Mouse (Mus musculus): ENCODE results near the gene Fbxo46. TPM values are rescaled to one million over a fixed set of nuclear protein-coding genes. Genes with fewer than 3 reads are reported as not detected.

Fbxo46 gene
- total and polyA plus RNA-seq, 3 experiments: 10.1 to 13.7 TPM; not detected in 1

DNA sequence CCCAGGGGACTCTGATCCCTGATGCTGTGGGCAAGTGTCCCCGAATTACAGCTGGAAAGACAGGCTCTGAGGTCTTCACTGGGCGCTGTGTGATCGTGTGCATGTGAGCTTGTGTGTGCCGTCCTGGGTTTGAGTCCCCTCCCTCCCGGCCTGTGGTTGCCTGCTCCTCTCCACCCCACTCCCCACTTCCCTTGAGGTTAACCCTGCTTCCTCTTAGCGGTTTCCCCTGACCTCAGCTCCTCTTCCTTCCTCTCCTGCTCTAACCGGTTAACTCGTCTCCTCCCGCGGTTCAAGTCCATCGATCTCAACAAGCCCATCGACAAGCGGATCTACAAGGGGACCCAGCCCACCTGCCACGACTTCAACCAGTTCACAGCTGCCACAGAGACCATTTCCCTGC is 41.9 kb upstream of the Fbxo46 start (continued):
- no peak for TF ChIP-seq HCFC1 (IDR thresholded peaks at IDR 0.05; ENCODE audit: low read depth, low read length)
- no peak for TF ChIP-seq JUND (IDR thresholded peaks at IDR 0.05; ENCODE audit: low read depth, low read length)

DNA sequence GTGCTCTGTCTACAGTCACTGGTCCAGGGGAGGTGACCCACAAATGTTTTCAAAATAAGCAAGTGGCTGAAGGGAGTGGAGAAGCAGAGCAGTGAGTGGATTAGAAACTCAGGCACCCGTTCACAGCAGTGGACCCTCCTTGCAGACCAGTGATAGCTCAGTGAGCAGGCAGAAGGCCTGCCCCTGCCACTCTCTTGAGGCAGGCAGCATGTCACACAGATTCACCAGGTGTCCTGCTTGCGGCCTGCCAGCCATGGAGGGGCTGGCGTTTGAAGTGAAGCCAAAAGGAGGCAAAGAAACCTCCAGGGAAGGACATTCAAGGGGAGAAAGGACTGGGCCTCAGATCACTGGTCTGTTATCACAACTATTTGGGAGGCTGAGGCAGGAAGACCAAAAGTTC is 40.9 kb upstream of the Fbxo46 start:
- Histone ChIP-seq H3K27me3 (ENCODE audit: control insufficient read depth in 1 of 2, insufficient read depth in 2 of 2, low read length in 2 of 2) (no peaks in the 10 kb centered on the region), H3K4me1 (ENCODE audit: control insufficient read depth in 1 of 2, insufficient read depth in 2 of 2, low read length in 2 of 2) (peaks cover 4 to 20% of the 10 kb centered on the region in 2 experiments), H3K27ac (ENCODE audit: control insufficient read depth, low read depth, low read length) (no peak overlapping the region), H3K4me3 (ENCODE audit: control insufficient read depth in 1 of 2, insufficient read depth in 1 of 2, low read depth in 2 of 2, low read length in 2 of 2) (no peak overlapping the region), H3K9ac (ENCODE audit: control insufficient read depth, low read depth, low read length, poor library complexity, severe bottlenecking) (no peak overlapping the region), H3K79me2 (ENCODE audit: control insufficient read depth, insufficient read depth, low read length, poor library complexity) (peaks cover 9% of the 10 kb centered on the region), H3K36me3 (ENCODE audit: control insufficient read depth in 1 of 2, insufficient read depth in 2 of 2, low read length in 2 of 2) (peaks cover 0 to 11% of the 10 kb centered on the region in 2 experiments; a peak in 2 of 4 replicates), H3K9me3 (replicated peaks; ENCODE audit: insufficient read depth, low read length) (no peaks in the 10 kb centered on the region)
- no peak for TF ChIP-seq RCOR1 (IDR thresholded peaks at IDR 0.05; ENCODE audit: low read depth, low read length)
- DNase-seq (ENCODE audit: low read depth, low spot score): no peak

DNA sequence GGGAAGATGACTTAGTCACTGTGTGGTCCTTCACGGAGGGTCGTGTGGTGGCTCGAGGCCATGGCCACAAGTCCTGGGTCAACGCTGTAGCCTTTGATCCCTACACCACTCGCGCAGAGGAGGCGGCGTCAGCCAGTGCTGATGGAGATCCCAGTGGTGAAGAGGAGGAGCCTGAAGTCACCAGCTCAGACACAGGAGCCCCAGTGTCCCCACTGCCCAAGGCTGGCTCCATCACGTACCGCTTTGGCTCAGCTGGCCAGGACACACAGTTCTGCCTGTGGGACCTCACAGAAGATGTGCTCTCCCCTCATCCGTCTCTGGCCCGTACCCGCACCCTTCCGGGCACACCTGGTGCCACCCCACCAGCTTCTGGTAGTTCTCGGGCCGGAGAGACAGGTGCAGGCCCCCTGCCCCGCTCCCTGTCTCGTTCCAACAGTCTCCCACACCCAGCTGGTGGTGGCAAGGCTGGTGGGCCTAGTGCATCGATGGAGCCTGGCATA is 39.2 kb upstream of the Fbxo46 start:
- Histone ChIP-seq H3K27ac (ENCODE audit: control insufficient read depth, low read depth, low read length) (no peak overlapping the region), H3K27me3 (ENCODE audit: control insufficient read depth in 1 of 2, insufficient read depth in 2 of 2, low read length in 2 of 2) (no peaks in the 10 kb centered on the region), H3K79me2 (ENCODE audit: control insufficient read depth, insufficient read depth, low read length, poor library complexity) (peaks cover 9% of the 10 kb centered on the region), H3K9ac (ENCODE audit: control insufficient read depth, low read depth, low read length, poor library complexity, severe bottlenecking) (no peak overlapping the region), H3K9me3 (replicated peaks; ENCODE audit: insufficient read depth, low read length) (no peaks in the 10 kb centered on the region), H3K36me3 (ENCODE audit: control insufficient read depth in 1 of 2, insufficient read depth in 2 of 2, low read length in 2 of 2) (peaks cover 0 to 15% of the 10 kb centered on the region in 2 experiments; a peak in 2 of 4 replicates), H3K4me1 (ENCODE audit: control insufficient read depth in 1 of 2, insufficient read depth in 2 of 2, low read length in 2 of 2) (peaks cover 4 to 22% of the 10 kb centered on the region in 2 experiments), H3K4me3 (ENCODE audit: control insufficient read depth in 1 of 2, insufficient read depth in 1 of 2, low read depth in 2 of 2, low read length in 2 of 2) (no peak overlapping the region)
- TF ChIP-seq ETS1 (IDR thresholded peaks at IDR 0.05; ENCODE audit: low read depth, low read length): no peak
- no peak for TF ChIP-seq TBP (IDR thresholded peaks at IDR 0.05; ENCODE audit: low read depth, low read length)
- TF ChIP-seq ZC3H11A (IDR thresholded peaks at IDR 0.05; ENCODE audit: low read depth, low read length): no peak
- no peak for TF ChIP-seq MEF2A (IDR thresholded peaks at IDR 0.05; ENCODE audit: extremely low read depth, insufficient replicate concordance, low read depth, low read length, poor library complexity, severe bottlenecking)
- no peak for TF ChIP-seq POLR2AphosphoS5 (IDR thresholded peaks at IDR 0.05; ENCODE audit: borderline replicate concordance, low read depth, low read length)
- no peak for TF ChIP-seq ZKSCAN1 (IDR thresholded peaks at IDR 0.05; ENCODE audit: low read depth, low read length)
- TF ChIP-seq ZNF384 (IDR thresholded peaks at IDR 0.05; ENCODE audit: low read depth, low read length): no peak
- no peak for TF ChIP-seq USF2 (IDR thresholded peaks at IDR 0.05; ENCODE audit: borderline replicate concordance in 1 of 2, insufficient read depth in 1 of 2, low read depth in 1 of 2, low read length in 2 of 2)
- TF ChIP-seq BHLHE40 (IDR thresholded peaks at IDR 0.05; ENCODE audit: borderline replicate concordance, low read depth, low read length): no peak
- no peak for TF ChIP-seq CHD1 (IDR thresholded peaks at IDR 0.05; ENCODE audit: low read depth, low read length)
- no peak for TF ChIP-seq RAD21 (IDR thresholded peaks at IDR 0.05; ENCODE audit: low read depth, low read length)
- TF ChIP-seq MYB (IDR thresholded peaks at IDR 0.05; ENCODE audit: low read depth, low read length): no peak
- TF ChIP-seq JUND (IDR thresholded peaks at IDR 0.05; ENCODE audit: low read depth, low read length): no peak
- TF ChIP-seq TAL1 (IDR thresholded peaks at IDR 0.05; ENCODE audit: low read length): no peak
- DNase-seq (ENCODE audit: low read depth, low spot score): no peak
